Mouse (Mus musculus) 416B (cell line): ENCODE measurements around the gene Gpr182.
A peak's percentile ranks its signal among the peaks of the same experiment; 100 is the strongest.

Source experiments
- DNase-seq: peaks from one replicate; pipeline ENCODE4 v3.0.0; 2011; ENCODE audit warnings: low read depth

The Gpr182 gene

GRCm38 (mm10) chr10:127738151-127738882 is 13.2 kb downstream of the Gpr182 start:
- DNase-seq, result peak; percentile 71

- no peak for DNase-seq
Measured at GRCm38 (mm10) chr10:127737552-127737951, 14.0 kb downstream of the Gpr182 start.

- peak; percentile 73 for DNase-seq
Measured at GRCm38 (mm10) chr10:127736916-127737315, 14.6 kb downstream of the Gpr182 start.

GRCm38 (mm10) chr10:127736266-127736665 is 15.3 kb downstream of the Gpr182 start:
- DNase-seq, result peak; percentile 24

GRCm38 (mm10) chr10:127734434-127734833 is 17.1 kb downstream of the Gpr182 start:
- DNase-seq, result peak; percentile 65

- no peak for DNase-seq
Measured at GRCm38 (mm10) chr10:127731397-127731796, 20.1 kb downstream of the Gpr182 start.

- no peak for DNase-seq
Measured at GRCm38 (mm10) chr10:127730933-127731310, 20.6 kb downstream of the Gpr182 start.

GRCm38 (mm10) chr10:127730285-127730932 is 21.1 kb downstream of the Gpr182 start:
- DNase-seq, result no peak

GRCm38 (mm10) chr10:127728437-127728836 is 23.1 kb downstream of the Gpr182 start:
- DNase-seq, result no peak

GRCm38 (mm10) chr10:127725136-127725535 is 26.4 kb downstream of the Gpr182 start:
- DNase-seq, result no peak

GRCm38 (mm10) chr10:127724178-127724577 is 27.4 kb downstream of the Gpr182 start, which contains the start of gene Tac2:
Tac2 (plus strand) TSS chr10:127724478.
- no peak for DNase-seq

- DNase-seq, result no peak
Measured at GRCm38 (mm10) chr10:127721671-127722418, 29.7 kb downstream of the Gpr182 start.

GRCm38 (mm10) chr10:127712736-127713135 is 38.8 kb downstream of the Gpr182 start:
- no peak for DNase-seq

GRCm38 (mm10) chr10:127710331-127710730 is 41.2 kb downstream of the Gpr182 start:
- no peak for DNase-seq

- DNase-seq, result no peak
Measured at GRCm38 (mm10) chr10:127708850-127709370, 42.6 kb downstream of the Gpr182 start.

- no peak for DNase-seq
Measured at GRCm38 (mm10) chr10:127707721-127708120, 43.8 kb downstream of the Gpr182 start.

GRCm38 (mm10) chr10:127705783-127706182 is 45.7 kb downstream of the Gpr182 start:
- peak; percentile 50 for DNase-seq

GRCm38 (mm10) chr10:127704766-127705220 is 46.7 kb downstream of the Gpr182 start, which contains the start of gene Myo1a:
Myo1a (plus strand) TSS chr10:127705170.
- DNase-seq, result no peak

- no peak for DNase-seq
Measured at GRCm38 (mm10) chr10:127704293-127704692, 47.2 kb downstream of the Gpr182 start.

GRCm38 (mm10) chr10:127703299-127703698 is 48.2 kb downstream of the Gpr182 start:
- peak; percentile 16 for DNase-seq

- DNase-seq, result no peak
Measured at GRCm38 (mm10) chr10:127698966-127699365, 52.6 kb downstream of the Gpr182 start.
